Mouse (Mus musculus) gastrocnemius, postnatal 10 days (tissue): ENCODE results near the gene Frmd4a. TPM values are rescaled to one million over a fixed set of nuclear protein-coding genes. Genes with fewer than 3 reads are reported as not detected.

Experiments used
- DNase-seq: peaks from one replicate; pipeline ENCODE4 v3.0.0; 2021; ENCODE audit warnings: mixed read lengths
- total RNA-seq, 2 experiments: library from RNA; stranded (reverse); gene quantifications; 2 replicates each; pipeline ENCODE4 v1.2.3; 2021

Gene Frmd4a
- total RNA-seq, 2 experiments from 2014 or later = 22.1 to 28.3 TPM

GRCm38 (mm10) chr2:4441840-4442239, 424.3 kb downstream of the Frmd4a start:
- no peak for DNase-seq

GRCm38 (mm10) chr2:4444740-4445139, 427.2 kb downstream of the Frmd4a start:
- DNase-seq = no peak

- peak; percentile 76 for DNase-seq
These were observed 428.3 kb downstream of the Frmd4a start for GRCm38 (mm10) chr2:4445629-4446400.

- no peak for DNase-seq
These were observed 432.5 kb downstream of the Frmd4a start for GRCm38 (mm10) chr2:4449860-4450480.

GRCm38 (mm10) chr2:4452590-4453400, 435.3 kb downstream of the Frmd4a start:
- peak; percentile 27 for DNase-seq

GRCm38 (mm10) chr2:4455097-4456025, 437.8 kb downstream of the Frmd4a start:
- no peak for DNase-seq

- DNase-seq = no peak
These were observed 443.4 kb downstream of the Frmd4a start for GRCm38 (mm10) chr2:4460897-4461296.

DNA sequence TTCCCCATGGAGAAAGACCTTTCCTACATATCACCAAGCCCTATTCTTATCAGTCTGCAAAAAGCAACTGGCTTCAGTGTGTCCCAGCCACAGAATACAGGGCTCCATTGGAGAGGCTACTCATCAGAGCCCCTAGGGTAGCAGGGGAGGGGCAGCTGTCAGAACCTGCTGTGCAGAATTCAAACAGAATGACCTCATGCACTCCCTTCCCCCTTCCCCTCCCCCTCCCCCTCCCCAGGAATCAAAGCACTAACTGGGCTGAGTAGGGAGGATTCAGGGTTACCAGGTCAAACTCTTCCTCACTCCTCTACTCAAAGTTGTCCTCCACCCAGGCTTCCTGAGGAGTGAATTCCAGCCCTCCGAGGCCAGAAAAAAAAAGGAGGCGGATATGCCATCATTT, 444.0 kb downstream of the Frmd4a start:
- no peak for DNase-seq

- no peak for DNase-seq
These were observed 445.0 kb downstream of the Frmd4a start for GRCm38 (mm10) chr2:4462480-4462879.

- DNase-seq = no peak
These were observed 448.6 kb downstream of the Frmd4a start for GRCm38 (mm10) chr2:4466084-4466483.

DNA sequence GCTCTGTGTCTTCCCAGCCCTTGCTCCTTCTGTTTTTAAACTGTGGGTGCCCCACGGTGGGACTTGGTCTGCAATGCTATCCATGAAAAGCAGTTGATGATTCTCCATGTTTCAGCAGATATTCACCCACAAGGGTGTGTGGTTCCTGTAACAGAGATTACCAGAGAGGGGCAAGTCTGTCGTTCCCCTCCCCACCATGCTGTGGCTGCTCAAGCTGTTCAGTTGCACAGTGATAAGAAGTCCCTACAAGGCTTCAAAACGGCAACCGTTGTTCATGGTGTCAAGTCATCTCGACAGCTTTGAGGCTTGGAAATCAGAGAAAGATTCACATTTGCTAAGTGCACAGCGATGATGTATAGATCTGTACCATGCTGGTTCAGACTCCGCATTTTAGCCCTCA, 449.8 kb downstream of the Frmd4a start:
- DNase-seq = no peak

DNA sequence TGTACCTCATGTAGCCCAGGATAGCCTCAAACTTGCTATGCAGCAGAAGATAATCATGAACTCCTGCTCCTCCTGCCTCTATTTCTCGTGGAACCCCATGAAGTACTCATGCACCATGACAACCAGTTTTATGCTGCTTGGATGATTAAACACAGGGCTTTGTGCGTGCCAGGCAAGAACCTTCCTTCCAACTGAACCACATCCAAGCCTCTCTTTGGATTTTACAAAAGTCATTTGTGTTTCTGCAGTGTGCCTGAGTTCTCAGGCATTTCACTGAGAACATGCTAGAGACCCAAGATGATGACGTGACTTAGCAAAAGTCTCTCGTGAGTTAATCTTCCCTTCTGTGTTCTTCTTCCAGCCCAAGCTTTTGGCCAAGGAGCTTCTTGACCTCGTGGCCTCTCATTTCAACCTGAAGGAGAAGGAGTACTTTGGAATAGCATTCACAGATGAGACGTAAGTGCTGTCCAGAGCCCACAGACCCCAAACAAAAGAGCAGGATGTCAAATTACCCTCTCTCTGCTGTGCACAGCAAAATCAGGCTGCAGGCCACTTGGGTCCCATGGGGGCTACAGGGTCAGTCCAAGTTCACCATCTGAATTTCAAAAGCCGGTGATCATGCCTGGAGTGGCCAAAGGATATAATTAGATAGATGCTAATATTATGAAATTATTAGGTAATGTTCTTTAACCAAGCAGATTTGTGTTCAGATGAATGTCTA, 455.4 kb downstream of the Frmd4a start:
- DNase-seq = peak; percentile 59

DNA sequence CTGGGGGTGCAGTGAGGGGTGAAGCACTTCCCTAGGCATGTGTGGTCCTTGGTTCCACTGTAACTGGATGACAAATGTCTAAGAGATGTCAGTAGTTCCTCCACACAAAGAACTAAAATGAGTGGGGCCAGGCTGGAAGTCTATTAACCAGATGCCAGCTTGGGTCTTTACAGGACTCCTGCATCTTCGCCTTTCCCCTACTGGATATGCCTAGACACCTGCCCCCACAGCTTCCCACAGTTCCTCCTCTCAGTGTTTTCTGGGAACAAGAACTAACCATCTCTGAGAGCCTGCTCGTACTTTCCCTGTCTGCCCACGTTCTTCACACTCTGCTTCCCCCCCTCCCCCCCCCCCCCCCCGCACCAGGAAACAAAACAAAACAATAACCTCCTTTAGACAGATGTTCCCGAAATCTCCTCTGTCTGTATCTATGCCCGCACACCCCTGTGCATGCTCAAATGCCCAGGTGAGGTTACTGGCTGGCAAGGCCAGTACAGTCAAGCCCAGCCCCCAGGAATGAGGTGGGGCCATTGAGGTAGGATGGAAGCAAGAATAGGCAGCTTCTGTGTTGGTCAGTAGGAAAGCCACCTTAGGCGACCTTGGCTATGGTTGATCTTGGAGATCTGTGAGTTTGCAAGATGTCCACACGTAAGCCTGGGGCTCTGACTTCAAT, 456.5 kb downstream of the Frmd4a start:
- DNase-seq = no peak

DNA sequence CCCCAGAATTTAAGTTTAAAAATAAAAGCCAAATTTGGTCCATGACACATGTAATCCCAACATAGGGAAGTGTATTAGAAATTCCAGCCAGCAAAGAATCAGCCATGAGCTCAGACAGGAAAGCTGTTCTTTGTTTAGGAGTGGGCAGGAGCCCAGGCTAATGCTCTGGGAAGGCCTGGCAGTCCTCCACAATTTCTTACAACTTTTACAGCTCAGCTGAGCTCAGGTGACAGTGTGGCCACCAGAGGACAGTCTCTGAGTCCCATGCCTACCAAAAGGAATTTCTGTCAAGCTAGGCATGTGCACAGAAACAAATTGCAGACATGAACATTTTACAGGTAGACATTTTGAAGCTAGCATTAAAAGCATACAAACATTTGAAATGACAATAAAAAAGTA, 457.0 kb downstream of the Frmd4a start:
- DNase-seq = no peak

GRCm38 (mm10) chr2:4475991-4476390, 458.5 kb downstream of the Frmd4a start:
- DNase-seq = no peak

DNA sequence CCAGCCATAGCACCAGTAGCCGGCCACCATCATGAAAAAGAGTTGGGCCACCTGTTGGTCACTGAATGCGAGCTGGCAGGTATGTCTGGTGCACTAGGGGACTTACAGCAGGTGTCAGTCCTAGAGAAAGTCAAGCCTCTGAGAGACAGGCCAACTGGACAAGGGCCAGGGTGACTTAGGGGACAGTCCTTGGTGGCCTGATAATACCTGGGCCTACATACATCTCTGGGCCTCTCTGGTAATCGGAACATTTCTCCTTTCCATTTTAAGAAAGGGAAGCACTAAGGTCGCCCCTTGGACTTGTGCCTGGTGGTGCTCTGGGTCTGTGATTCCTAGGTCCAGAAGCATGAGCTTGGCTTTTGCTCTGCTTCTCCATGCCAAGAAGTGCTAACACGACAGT, 459.1 kb downstream of the Frmd4a start:
- DNase-seq = peak; percentile 22

GRCm38 (mm10) chr2:4477311-4477710, 459.8 kb downstream of the Frmd4a start:
- no peak for DNase-seq

GRCm38 (mm10) chr2:4480180-4480579, 462.7 kb downstream of the Frmd4a start:
- DNase-seq = no peak

DNA sequence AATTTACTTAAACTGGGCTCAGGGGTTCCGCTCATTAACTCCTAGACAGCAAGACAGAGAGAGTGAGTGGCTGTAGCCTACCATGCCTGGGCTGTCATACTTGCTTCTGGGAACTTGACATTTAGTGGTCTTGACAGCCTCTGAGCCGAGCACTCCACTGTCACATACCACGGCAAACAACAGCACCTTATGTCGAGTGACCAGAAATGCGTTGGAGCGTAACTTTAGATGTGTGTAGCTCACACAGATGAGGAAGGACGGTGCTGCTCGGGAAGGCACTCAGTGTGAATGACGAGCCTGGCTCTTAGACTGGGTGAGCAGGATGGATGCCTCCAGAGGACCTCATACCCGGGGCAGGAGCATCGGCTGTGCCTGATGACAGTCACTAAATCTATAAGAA, 463.6 kb downstream of the Frmd4a start:
- no peak for DNase-seq

- DNase-seq = no peak
These were observed 468.7 kb downstream of the Frmd4a start for GRCm38 (mm10) chr2:4486185-4486584.

DNA sequence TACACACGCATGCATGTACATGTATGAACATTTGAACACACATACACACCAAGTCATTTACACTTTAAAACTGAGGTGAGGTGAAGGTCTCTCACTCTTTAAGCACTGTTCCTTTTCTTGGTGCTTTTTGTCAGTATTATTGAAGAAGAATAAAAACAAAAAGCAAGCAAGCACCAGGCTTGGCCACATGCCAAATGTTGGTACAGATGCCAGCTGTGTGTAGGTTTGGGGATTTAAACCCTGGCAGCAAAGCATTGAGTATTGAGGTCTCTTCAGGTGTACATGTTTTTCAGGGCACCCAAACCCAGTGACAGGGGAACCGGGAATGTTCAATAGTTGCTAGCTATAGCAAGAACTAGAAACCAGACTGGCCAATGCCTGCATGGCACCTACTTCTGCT, 469.8 kb downstream of the Frmd4a start:
- DNase-seq = no peak
